Mouse (Mus musculus) left cerebral cortex, adult 18-20 months (tissue): ENCODE data around the gene Klf7. TPM values are rescaled to one million over a fixed set of nuclear protein-coding genes. Genes with fewer than 3 reads are reported as not detected.
"Not testable (repeated sequence)": the region's sequence is repeated elsewhere in the genome, so short reads cannot be mapped to it uniquely, and the experiment has no call there.

ENCODE experiments used
- DNase-seq, 2 experiments: peaks; one replicate each; pipeline ENCODE4 v3.0.0; 2021 to 2022; ENCODE audit warnings: low spot score in 2 of 2, mixed read lengths in 1 of 2
- long read RNA-seq, 2 experiments: library from polyadenylated mRNA; stranded (forward); transcript quantifications; one replicate each; pipeline ENCODE4 v2.0.0; 2021
- total RNA-seq, 2 experiments: library from RNA; stranded (reverse); gene quantifications; 2 replicates each; pipeline ENCODE4 v1.2.3; 2021

The Klf7 gene
- 10 to 100 TPM; 36.9 to 38.5 TPM for total RNA-seq
- long read RNA-seq, experiment 1, full-length matches to known transcripts: 11 of 25 reads
- long read RNA-seq, experiment 1, partial matches to known transcripts: 0 of 25 reads
- long read RNA-seq, experiment 1, other reads (novel, unspliced or antisense): 14 of 25 reads
- long read RNA-seq, experiment 2, full-length matches to known transcripts: 7 of 15 reads
- long read RNA-seq, experiment 2, partial matches to known transcripts: 0 of 15 reads
- long read RNA-seq, experiment 2, other reads (novel, unspliced or antisense): 8 of 15 reads

DNA sequence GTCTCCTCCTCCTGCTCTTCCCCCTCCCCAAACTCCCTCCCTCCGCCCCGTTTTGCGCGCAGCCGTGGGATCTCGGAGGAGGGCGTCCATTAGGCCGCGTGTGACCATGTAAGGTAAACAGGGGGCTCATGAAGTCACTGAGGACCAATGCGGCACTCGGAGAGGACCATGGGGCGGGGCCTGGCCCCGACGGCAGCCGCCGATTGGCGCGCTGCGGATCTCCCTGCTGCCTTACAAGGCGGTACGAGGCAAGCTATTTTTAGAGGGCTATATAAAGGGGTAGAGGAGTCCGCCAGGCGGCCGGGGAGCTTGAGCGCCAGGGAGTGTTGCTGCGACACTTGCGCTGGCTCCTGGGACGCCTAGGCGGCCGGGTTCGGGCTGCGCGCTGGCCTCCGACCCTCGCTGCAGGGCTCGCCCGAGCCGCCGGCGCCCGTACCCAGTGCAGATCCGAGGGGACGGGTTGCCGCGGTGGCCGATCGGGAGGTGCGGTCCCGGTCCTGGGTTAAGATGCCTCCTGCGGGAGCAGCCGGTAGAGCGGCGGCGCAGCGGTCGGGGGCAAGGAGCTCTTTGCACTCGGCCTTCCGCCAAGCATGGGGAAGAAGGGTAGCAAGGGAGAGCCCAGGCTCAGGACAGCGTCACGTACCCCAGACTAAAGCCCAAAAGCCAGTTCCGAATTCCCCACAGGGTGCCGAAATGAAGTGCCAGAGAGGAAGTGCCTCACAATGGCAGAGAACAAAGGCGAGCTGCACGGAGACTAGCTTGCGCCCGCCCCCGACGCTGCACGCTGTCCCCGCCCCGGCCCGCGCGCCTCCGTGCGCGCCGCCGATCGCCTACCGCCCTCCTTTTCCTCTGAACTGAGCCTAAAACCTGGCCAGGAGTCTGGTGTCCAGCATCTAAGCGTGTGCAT, at the start of gene Klf7:
Gene Klf7 (minus strand): TSS at position 724 of the 907 bp plus-strand sequence.
- DNase-seq: peak; percentile 88 to 96

DNA sequence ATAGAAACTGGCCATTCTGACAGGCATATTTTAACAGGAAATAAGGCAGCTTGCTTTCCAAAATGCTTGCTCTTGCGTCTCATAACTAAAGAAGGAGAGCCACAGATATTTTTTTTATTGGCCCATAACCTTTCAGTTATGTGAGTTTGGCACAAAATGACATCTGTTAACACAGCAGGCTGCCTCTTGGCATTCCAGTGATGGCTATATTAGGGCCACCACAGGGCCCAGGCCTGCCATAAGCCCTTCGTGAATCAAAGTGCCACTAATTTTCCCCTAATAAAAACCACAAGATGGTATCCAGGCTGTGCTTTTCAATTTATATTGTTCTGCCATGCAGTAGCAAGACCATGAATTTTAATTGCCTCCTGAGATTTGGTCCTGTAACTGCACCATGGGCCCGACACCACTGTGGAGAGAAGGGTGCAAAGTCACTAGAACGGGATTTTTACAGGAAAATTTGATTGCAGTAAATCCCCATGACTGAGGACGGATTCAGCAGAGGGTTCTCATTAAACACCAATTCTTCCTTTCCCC, 42.5 kb upstream of the Klf7 start:
- DNase-seq: no peak

DNA sequence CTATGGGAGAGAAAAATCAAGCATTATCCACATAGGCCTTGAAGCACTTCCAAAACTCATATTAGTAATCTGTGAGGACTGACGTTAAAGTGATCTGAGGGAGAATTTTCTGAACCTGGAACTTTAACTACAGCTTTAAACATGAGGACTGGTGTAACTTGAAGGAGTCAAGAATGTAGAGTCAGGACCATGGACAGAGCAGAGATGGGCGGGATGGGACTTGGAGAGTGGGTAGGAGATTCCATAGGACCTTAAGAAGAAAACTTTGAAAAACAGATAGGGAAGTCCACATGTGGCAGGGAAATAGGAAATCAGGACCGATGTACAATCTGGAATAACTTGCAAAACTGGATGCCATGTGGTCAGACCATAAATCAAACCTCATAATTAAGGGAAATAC, 36.7 kb upstream of the Klf7 start:
- no peak for DNase-seq

- DNase-seq: no peak
Measured at GRCm38 (mm10) chr1:64149185-64149584, 27.1 kb upstream of the Klf7 start.

GRCm38 (mm10) chr1:64142691-64143445, 20.8 kb upstream of the Klf7 start:
- DNase-seq: no peak

DNA sequence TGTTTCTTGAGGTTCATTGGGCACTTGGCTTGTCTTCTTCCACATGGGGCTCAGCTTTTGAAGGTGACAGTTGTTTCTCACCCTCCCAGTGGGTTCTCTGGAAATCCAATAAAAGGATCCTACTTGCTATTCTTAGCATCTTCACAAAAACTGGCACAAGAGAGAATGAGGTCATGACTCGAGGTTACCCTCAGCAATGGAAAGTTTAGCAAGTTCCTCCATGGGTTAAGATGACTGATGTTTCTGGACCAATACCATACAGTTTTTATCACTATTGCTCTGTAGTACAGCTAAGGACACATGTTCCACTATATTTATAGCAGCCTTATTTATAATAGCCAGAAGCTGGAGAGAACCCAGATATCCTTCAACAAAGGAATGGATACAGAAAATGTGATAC, 12.4 kb upstream of the Klf7 start:
- DNase-seq: no peak

DNA sequence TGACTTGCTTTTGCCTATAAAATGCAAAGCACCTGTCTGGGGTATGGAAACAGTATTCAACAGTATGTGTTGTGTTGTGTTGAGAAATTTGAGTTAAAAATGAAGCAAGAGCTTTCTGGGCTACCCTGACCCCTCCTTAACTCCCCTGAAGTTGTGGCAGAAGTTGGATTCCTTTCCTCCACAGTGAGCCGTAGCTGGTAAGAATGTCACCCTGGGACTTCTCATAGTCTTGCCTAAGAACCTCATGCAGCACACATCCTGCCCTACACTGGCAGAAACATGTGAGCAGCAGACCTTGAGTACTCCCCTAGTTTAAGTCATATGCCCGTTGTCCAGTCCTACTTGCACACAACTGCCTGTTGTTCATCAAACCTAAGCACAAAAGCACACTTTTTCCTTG, 4.7 kb upstream of the Klf7 start:
- DNase-seq: no peak

DNA sequence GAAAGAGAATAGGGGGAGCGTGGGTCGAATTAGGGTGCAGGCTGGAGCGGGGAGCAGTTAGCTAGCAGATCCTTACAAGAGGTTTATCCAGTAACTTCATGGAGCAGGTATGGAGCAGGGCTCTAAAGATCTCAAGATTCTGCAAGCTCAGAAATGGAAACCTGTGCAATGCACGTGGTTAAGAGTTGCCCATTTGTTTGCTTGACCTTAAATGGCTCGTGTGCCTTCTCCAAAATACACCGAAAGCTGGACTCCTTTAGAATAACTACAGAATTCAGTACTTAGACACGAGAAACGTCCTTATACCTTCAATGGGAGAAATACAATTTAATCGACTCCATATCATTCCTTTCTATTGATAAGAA, 366 bp upstream of the Klf7 start:
- DNase-seq: no peak

GRCm38 (mm10) chr1:64120811-64121515, 1.1 kb downstream of the Klf7 start:
- DNase-seq: peak; percentile 44 to 61

- DNase-seq: peak; percentile 41 to 42
Measured at GRCm38 (mm10) chr1:64120421-64120810, 1.7 kb downstream of the Klf7 start.

DNA sequence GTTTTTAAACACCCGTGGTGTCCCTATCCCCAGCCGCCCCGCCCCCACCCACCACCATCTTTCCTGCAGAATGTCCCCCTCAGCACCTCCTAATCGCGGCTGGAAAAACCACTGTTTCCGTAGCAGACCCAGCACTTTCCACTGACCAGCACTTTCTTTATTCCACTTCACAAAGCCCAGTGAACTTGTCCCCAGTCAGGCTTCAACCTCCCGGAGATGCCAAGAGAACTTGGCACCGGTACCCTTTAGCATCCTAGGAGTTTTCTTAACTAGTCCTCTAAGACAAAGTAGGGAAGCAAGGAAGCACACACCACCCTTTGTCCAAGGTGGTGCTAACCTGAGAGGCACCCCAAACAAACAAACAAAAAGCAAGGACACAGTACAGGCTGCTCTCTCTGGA, 2.2 kb downstream of the Klf7 start:
- DNase-seq: peak in 1 of 2 experiments; percentile 30

GRCm38 (mm10) chr1:64119358-64119794, 2.7 kb downstream of the Klf7 start:
- DNase-seq: peak; percentile 18 to 41

DNA sequence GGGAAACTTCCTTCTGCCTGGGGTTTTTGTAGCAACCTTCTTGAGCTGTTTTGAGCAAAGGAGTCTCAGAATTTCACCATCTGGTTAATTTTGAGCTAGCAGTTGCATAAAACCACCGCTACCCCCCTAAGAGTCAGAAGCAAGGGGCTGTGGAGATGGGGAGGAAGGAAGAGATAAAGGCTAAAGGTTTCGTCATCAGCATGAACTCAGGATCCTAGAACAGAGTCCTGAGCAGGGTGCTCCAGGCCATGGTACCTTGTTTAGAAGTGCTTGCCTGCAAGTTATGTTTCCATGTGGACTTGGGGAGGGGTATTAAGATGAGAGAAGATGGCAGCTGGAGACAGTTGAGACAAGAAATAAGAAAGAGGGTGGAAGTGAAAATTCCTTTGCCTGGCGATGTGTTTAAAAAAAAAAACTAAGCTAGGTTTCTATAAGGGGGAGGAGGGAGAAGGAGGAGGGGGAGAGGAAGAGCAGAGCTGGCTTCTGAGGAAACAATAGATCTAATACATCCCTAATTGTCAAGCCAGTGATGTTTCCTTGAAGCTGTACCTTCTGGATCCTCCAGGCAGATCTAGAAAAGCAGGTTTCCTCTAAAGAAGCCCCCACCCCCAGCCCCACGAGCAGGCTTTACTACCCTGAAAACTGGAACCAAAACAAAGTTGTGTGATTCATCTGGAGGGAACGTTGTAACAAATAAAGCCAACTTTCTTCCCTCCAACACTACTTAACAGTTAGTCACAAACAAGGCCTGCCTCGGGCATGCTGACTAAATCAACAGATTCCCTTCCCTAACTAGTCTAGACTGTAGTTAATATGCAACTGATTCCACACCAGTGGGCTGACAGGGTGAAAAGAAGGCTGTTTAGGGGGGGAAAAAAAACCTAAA, 3.6 kb downstream of the Klf7 start:
- DNase-seq: peak; percentile 17 to 19

DNA sequence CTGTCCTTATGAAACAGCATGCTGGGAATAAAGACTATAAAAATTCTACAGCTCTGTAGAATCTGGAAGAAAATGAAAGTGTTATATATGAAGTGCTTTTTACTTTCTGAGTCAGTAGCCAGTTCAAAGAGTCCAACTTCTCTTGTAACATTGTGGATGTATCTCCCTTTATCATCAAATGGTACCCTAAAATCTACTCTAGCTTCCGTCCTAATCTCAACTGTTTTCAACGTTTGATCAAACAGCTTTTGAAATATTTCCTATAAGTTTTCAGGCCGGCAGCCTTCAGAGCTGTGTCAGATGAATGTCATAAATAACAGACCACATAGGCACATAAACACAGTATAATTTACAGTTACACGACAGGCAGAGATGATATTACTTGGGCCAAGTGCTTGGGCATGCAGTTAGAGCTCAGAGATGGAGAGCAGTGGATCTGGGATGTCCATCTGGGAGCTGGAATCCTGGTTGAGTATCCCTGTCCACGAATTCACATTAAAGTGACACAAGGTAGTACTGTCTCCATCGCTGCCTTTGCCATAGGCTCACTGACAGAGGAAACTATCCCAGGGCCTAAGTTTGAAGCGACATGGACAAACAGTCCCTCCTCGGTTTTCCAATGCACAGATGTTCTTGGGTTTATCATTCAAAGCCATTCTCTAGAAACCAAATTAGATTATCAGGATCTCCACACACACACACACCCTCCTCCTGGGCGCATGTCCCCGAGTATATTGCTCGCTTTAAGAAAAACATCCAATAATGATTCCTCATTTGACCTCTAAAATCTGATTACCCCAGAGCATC, 4.4 kb downstream of the Klf7 start:
- DNase-seq: no peak

DNA sequence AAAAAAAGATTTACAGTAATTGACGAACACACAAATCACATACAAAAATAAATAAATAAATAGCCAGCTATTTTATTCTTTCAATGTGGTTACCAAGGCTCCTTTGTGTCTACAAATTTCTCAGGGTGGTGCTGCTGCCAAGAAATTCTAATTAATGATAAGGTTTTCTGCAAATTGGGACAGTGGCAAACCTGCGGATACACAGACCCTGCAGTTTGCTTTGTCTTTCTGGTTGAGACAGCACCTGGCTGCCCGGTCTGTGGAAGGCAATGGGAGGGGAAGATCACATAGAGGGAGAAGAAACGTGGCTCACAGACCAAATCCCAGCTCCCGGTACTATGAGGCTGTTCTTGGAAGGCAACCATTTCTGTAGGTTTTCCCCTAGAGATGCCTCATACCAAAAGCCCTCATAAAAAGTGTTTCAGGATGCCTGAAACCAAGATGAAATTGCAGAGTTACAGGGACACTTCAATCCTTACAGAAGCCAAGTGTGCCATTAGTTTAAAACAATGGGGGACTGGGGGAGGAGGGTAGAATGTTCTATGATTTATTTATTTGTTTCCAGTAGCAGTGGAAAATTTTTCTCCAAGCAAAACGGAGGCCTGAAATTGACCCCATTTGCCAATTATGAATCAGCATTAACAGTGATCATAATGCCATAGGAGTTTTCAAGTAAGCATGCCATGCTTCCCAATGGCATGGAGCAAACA, 5.2 kb downstream of the Klf7 start:
- DNase-seq: no peak

DNA sequence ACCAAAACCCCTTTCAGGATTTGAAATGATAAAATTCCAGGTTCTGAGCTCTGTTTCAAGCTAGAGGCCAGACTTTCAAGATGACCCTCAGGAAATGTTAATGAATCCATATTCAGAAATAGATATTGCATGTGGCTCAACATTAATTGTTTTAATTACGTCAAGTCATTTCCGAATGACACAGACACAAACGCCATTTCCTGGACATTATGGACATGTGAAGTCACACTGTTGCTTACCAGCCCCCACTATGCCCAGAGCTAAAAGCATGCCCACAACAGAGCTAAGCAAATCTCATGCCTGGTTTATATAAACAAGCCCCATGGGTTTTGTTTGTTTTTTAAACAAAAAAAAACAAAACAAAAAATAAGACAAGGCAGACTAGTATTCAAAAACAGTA, 7.5 kb downstream of the Klf7 start:
- DNase-seq: no peak

DNA sequence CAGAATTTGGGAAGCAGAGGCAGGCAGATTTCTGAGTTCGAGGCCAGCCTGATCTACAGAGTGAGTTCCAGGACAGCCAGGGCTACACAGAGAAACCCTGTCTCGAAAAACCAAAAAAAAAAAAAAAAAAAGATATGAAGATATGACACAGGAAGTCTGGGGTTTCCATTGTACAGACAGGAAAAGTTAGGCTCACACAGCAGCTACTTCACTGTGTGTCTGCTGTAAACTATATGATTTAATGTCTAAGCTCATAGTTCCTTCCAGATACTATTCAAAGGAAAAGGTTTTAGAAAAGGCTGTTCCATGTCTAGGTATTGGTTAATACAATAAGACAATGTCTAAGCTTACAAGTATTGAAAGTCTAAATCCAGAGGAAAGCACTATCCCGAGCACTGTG, 13.4 kb downstream of the Klf7 start:
- not testable (repeated sequence) for DNase-seq

GRCm38 (mm10) chr1:64107526-64107925, 14.6 kb downstream of the Klf7 start:
- DNase-seq: no peak
